Mouse (Mus musculus) intestine, postnatal 0 days (tissue): ENCODE measurements at regions not wholly inside any gene's neighbourhood (a gene's known extent, or its start where the extent isn't known, plus 50 kb on each side); places are given as distances from the start of the nearest gene placed in this dataset.

Experiments
- ATAC-seq: fragments of 200-750 bp; cut with Nextera tagmentation; 2 replicates; pipeline ENCODE4 v1.8.0; 2017; ENCODE audit warnings: mild to moderate bottlenecking, moderate TSS enrichment, moderate library complexity
- H3K27ac ChIP-seq: fragments of 300-500 bp; sonication (generic); 2 replicates; pipeline ENCODE4 v1.5.1; 2014; ENCODE audit warnings: mild to moderate bottlenecking, low read depth, low read length, moderate library complexity
- H3K27me3 ChIP-seq: fragments of 300-500 bp; sonication (generic); replicated peaks from 2 replicates; pipeline ENCODE4 v1.6.1; 2014; ENCODE audit warnings: low read length, mixed read lengths; ENCODE audit not compliant: control insufficient read depth, insufficient read depth
- H3K36me3 ChIP-seq: fragments of 300-500 bp; sonication (generic); 2 replicates; pipeline ENCODE4 v1.6.1; 2014; ENCODE audit warnings: mild to moderate bottlenecking, moderate library complexity; ENCODE audit not compliant: control insufficient read depth, insufficient read depth
- H3K4me1 ChIP-seq: fragments of 300-500 bp; sonication (generic); replicated peaks from 2 replicates; pipeline ENCODE4 v1.6.1; 2014; ENCODE audit warnings: antibody characterized with exemption, low read length, mixed read lengths; ENCODE audit not compliant: control insufficient read depth, insufficient read depth
- H3K4me2 ChIP-seq: fragments of 300-500 bp; sonication (generic); replicated peaks from 2 replicates; pipeline ENCODE4 v1.6.1; 2014; ENCODE audit warnings: low read depth, mild to moderate bottlenecking, moderate library complexity
- H3K4me3 ChIP-seq: fragments of 300-500 bp; sonication (generic); 2 replicates; pipeline ENCODE4 v1.5.1; 2014; ENCODE audit warnings: low read depth, low read length
- H3K9ac ChIP-seq: fragments of 300-500 bp; sonication (generic); 2 replicates; pipeline ENCODE4 v1.6.1; 2014; ENCODE audit warnings: mild to moderate bottlenecking, low read depth, low read length
- H3K9me3 ChIP-seq: fragments of 300-500 bp; sonication (generic); 2 replicates; pipeline ENCODE4 v1.6.1; 2016; ENCODE audit warnings: mixed run types; ENCODE audit not compliant: control insufficient read depth
- CTCF ChIP-seq: sonication (generic); IDR thresholded peaks from 2 replicates; pipeline ENCODE4 v1.5.1; 2016; ENCODE audit warnings: low read depth, mild to moderate bottlenecking, control low read depth, antibody characterized with exemption, moderate library complexity
- WGBS: fragments of 180-500 bp; shearing (Covaris S2); extraction: QIAGEN DNeasy Blood & Tissue Kit; methylation state at CpG from one replicate; pipeline ENCODE4 v1.1.7; 2014; 5-methylcytosine and 5-hydroxymethylcytosine counted together

GRCm38 (mm10) chr6:100176914-100177560 is 110.2 kb downstream of the Rybp start:
- H3K27ac ChIP-seq = no peak overlapping the region
- ATAC-seq = no peak
- WGBS = 85% methylated on average over 11 of the region's 11 CpGs
- H3K4me1 ChIP-seq = no peaks in the 10 kb centered on the region; the same call in 1 of the 2 replicates
- no peak overlapping the region for H3K9ac ChIP-seq
- H3K4me2 ChIP-seq = no peak overlapping the region
- no peak for TF ChIP-seq CTCF
- H3K9me3 ChIP-seq = no peaks in the 10 kb centered on the region
- no peaks in the 10 kb centered on the region for H3K36me3 ChIP-seq
- no peak overlapping the region for H3K4me3 ChIP-seq
- no peaks in the 10 kb centered on the region for H3K27me3 ChIP-seq

- TF ChIP-seq CTCF = no peak
- Histone ChIP-seq H3K4me2 (peak overlapping the region; percentile 25), H3K27me3 (no peaks in the 10 kb centered on the region), H3K9me3 (no peaks in the 10 kb centered on the region), H3K4me1 (no peaks in the 10 kb centered on the region), H3K36me3 (no peaks in the 10 kb centered on the region), H3K27ac (no peak overlapping the region), H3K9ac (no peak overlapping the region), H3K4me3 (no peak overlapping the region)
- WGBS = 28% methylated on average over 22 of the region's 22 CpGs
- no peak for ATAC-seq
Measured at GRCm38 (mm10) chr6:100170711-100171348, 116.5 kb downstream of the Rybp start.

GRCm38 (mm10) chr6:100167321-100167720 is 120.0 kb downstream of the Rybp start:
- no peak for ATAC-seq
- Histone ChIP-seq H3K4me2 (no peak overlapping the region), H3K9ac (no peak overlapping the region), H3K4me1 (peaks cover 8% of the 10 kb centered on the region; the same call in 1 of the 2 replicates), H3K36me3 (no peaks in the 10 kb centered on the region), H3K9me3 (no peaks in the 10 kb centered on the region), H3K27ac (no peak overlapping the region), H3K27me3 (no peaks in the 10 kb centered on the region), H3K4me3 (no peak overlapping the region)
- 37% methylated on average over 5 of the region's 5 CpGs for WGBS
- no peak for TF ChIP-seq CTCF

GRCm38 (mm10) chr6:100165746-100166145 is 121.5 kb downstream of the Rybp start:
- no peak for TF ChIP-seq CTCF
- H3K9me3 ChIP-seq = no peaks in the 10 kb centered on the region

GRCm38 (mm10) chr6:100164162-100164561 is 123.1 kb downstream of the Rybp start:
- no peak overlapping the region for H3K4me3 ChIP-seq
- no peak overlapping the region for H3K9ac ChIP-seq
- H3K4me2 ChIP-seq = no peak overlapping the region
- H3K27me3 ChIP-seq = no peaks in the 10 kb centered on the region
- H3K9me3 ChIP-seq = no peaks in the 10 kb centered on the region
- WGBS = 71% methylated on average over 4 of the region's 4 CpGs
- no peak for ATAC-seq
- no peak for TF ChIP-seq CTCF
- H3K27ac ChIP-seq = no peak overlapping the region
- peaks cover 11% of the 10 kb centered on the region; the same call in 1 of the 2 replicates for H3K4me1 ChIP-seq
- no peaks in the 10 kb centered on the region for H3K36me3 ChIP-seq

More at GRCm38 (mm10) chr6:100165746-100166145, 121.5 kb downstream of the Rybp start:
- ATAC-seq = no peak
- no peak overlapping the region for H3K4me3 ChIP-seq
- no peak overlapping the region for H3K27ac ChIP-seq
- no peaks in the 10 kb centered on the region for H3K27me3 ChIP-seq
- H3K4me2 ChIP-seq = no peak overlapping the region
- peaks cover 8% of the 10 kb centered on the region; the same call in 1 of the 2 replicates for H3K4me1 ChIP-seq
- no peak overlapping the region for H3K9ac ChIP-seq
- 90% methylated on average over 3 of the region's 3 CpGs for WGBS
- H3K36me3 ChIP-seq = no peaks in the 10 kb centered on the region

GRCm38 (mm10) chr6:100163814-100164130 is 123.5 kb downstream of the Rybp start:
- no peaks in the 10 kb centered on the region for H3K9me3 ChIP-seq
- H3K4me2 ChIP-seq = no peak overlapping the region

More at GRCm38 (mm10) chr6:100163814-100164130, 123.5 kb downstream of the Rybp start:
- H3K4me3 ChIP-seq = no peak overlapping the region
- TF ChIP-seq CTCF = no peak
- no peaks in the 10 kb centered on the region for H3K27me3 ChIP-seq
- peaks cover 11% of the 10 kb centered on the region; the same call in 1 of the 2 replicates for H3K4me1 ChIP-seq
- no peaks in the 10 kb centered on the region for H3K36me3 ChIP-seq
- 51% methylated on average over 5 of the region's 5 CpGs for WGBS
- H3K9ac ChIP-seq = no peak overlapping the region
- no peak for ATAC-seq
- no peak overlapping the region for H3K27ac ChIP-seq
